Mouse (Mus musculus): Measurements from ENCODE around the gene Derl3.
"Not testable (repeated sequence)": the region's sequence is repeated elsewhere in the genome, so short reads cannot be mapped to it uniquely, and the experiment has no call there.

Gene Derl3

GRCm38 (mm10) chr10:75872915-75873542, 20.2 kb upstream of the Derl3 start:
- peak; percentile 80 for DNase-seq (ENCODE audit: low spot score)

GRCm38 (mm10) chr10:75873543-75874170, 19.6 kb upstream of the Derl3 start:
- DNase-seq (ENCODE audit: low spot score), result no peak

GRCm38 (mm10) chr10:75878836-75879235, 14.4 kb upstream of the Derl3 start:
- no peak for DNase-seq (ENCODE audit: low spot score)

- no peak for DNase-seq (ENCODE audit: low spot score)
These were observed 12.9 kb upstream of the Derl3 start for GRCm38 (mm10) chr10:75880351-75880750.

GRCm38 (mm10) chr10:75880771-75881577, 12.2 kb upstream of the Derl3 start:
- DNase-seq (ENCODE audit: low spot score), result peak; percentile 51

- no peak for DNase-seq (ENCODE audit: low spot score)
These were observed 11.4 kb upstream of the Derl3 start for GRCm38 (mm10) chr10:75881578-75882432.

- DNase-seq (ENCODE audit: low spot score), result no peak
These were observed 10.6 kb upstream of the Derl3 start for GRCm38 (mm10) chr10:75882433-75883231.

GRCm38 (mm10) chr10:75883232-75883552, 10.0 kb upstream of the Derl3 start:
- DNase-seq (ENCODE audit: low spot score), result peak; percentile 81

- no peak for DNase-seq (ENCODE audit: low spot score)
These were observed 8.5 kb upstream of the Derl3 start for GRCm38 (mm10) chr10:75884742-75885141.

GRCm38 (mm10) chr10:75887504-75887903, 5.7 kb upstream of the Derl3 start:
- DNase-seq (ENCODE audit: low spot score), result not testable (repeated sequence)

GRCm38 (mm10) chr10:75889406-75890153, 3.6 kb upstream of the Derl3 start:
- peak; percentile 16 for DNase-seq (ENCODE audit: low spot score)

- DNase-seq (ENCODE audit: low spot score), result no peak
These were observed 1.4 kb downstream of the Derl3 start for GRCm38 (mm10) chr10:75894601-75895000.

- no peak for DNase-seq (ENCODE audit: low spot score)
These were observed 2.5 kb downstream of the Derl3 start for GRCm38 (mm10) chr10:75895730-75896129.

GRCm38 (mm10) chr10:75896208-75896607, 3.0 kb downstream of the Derl3 start:
- no peak for DNase-seq (ENCODE audit: low spot score)

- peak; percentile 76 for DNase-seq (ENCODE audit: low spot score)
These were observed 4.2 kb downstream of the Derl3 start for GRCm38 (mm10) chr10:75897373-75897772.

GRCm38 (mm10) chr10:75898039-75898564, 4.9 kb downstream of the Derl3 start:
- peak; percentile 33 for DNase-seq (ENCODE audit: low spot score)

- peak; percentile 65 for DNase-seq (ENCODE audit: low spot score)
These were observed 5.6 kb downstream of the Derl3 start for GRCm38 (mm10) chr10:75898846-75899245.

- DNase-seq (ENCODE audit: low spot score), result no peak
These were observed 11.2 kb downstream of the Derl3 start for GRCm38 (mm10) chr10:75904391-75904790.

- no peak for DNase-seq (ENCODE audit: low spot score)
These were observed 13.7 kb downstream of the Derl3 start for GRCm38 (mm10) chr10:75906882-75907281.

- DNase-seq (ENCODE audit: low spot score), result no peak
These were observed 17.5 kb downstream of the Derl3 start for GRCm38 (mm10) chr10:75910698-75911097.

Data from urinary bladder, postnatal 14 days (tissue).